Mouse (Mus musculus): ENCODE measurements around the gene Tssk3. TPM values are rescaled to one million over a fixed set of nuclear protein-coding genes. Genes with fewer than 3 reads are reported as not detected.

Tssk3 gene
- polyA plus RNA-seq, 1 experiment from 2014 or later = 0.32 TPM

- peak within 1 kb of the TSS; percentile 99 for H3K4me3 ChIP-seq (ENCODE audit: low read depth, low read length)
- peaks cover 12% of the 10 kb centered on the region for H3K36me3 ChIP-seq (ENCODE audit: control insufficient read depth, insufficient read depth, low read length)
- peak within 1 kb of the TSS; percentile 73 for H3K4me2 ChIP-seq (ENCODE audit: low read depth, low read length)
- peak within 1 kb of the TSS; percentile 100 for H3K9ac ChIP-seq (replicated peaks; ENCODE audit: low read depth, low read length)
- peak within 1 kb of the TSS; percentile 97 for H3K27ac ChIP-seq (ENCODE audit: low read depth, low read length)
- no peaks in the 10 kb centered on the region for H3K27me3 ChIP-seq (ENCODE audit: control insufficient read depth, insufficient read depth, low read length)
- no peaks in the 10 kb centered on the region for H3K9me3 ChIP-seq (ENCODE audit: control insufficient read depth, low read length)
- H3K4me1 ChIP-seq (ENCODE audit: control insufficient read depth, insufficient read depth, low read length) = peaks cover 14% of the 10 kb centered on the region; the same call in 1 of the 2 replicates
- WGBS = 9% methylated on average over 27 of the region's 47 CpGs
- peak; percentile 84 for ATAC-seq (ENCODE audit: low read depth)
Observed at GRCm38 (mm10) chr4:129513086-129513767, 22.4 kb upstream of the Tssk3 start, which contains the start of gene Marcksl1. Gene Marcksl1, plus strand, starts transcription at chr4:129513581.

DNA sequence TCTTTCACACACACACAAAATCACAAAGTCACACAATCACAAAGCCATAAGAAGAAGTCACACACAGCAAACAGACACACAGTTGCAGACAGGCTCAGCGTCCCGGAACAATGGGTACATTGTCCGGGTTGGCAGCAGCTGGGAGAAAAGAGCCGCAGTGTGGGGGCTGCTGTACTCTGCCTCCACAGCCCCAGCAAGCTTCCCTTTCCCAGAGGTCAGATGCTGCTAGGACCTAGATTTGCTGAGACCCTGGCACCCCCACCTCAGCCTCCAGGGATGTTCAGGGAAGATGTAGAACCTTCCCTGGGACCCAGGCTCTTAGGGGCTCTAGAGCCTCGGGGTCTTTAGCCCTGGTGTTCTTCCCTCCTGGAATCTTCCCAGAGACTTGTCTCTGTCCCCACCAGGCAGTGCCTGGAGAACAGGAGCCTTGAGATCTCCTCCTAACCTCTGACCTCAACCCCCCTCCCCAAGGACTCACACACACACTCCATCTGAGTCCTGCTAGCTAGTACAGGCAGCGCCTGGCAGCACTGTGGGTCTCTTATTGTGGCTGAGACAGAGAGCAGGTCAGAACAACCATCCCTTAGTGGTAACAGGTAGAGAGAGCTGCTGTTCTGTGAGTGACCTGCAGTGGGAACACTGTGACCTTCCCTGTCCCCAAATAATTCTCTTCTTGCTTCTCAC is 20.7 kb upstream of the Tssk3 start:
- Histone ChIP-seq H3K4me3 (ENCODE audit: low read depth, low read length) (no peak overlapping the region), H3K27ac (ENCODE audit: low read depth, low read length) (peak overlapping the region; percentile 58; the same call in 1 of the 2 replicates), H3K27me3 (ENCODE audit: control insufficient read depth, insufficient read depth, low read length) (no peaks in the 10 kb centered on the region), H3K36me3 (ENCODE audit: control insufficient read depth, insufficient read depth, low read length) (peaks cover 2% of the 10 kb centered on the region; the same call in 1 of the 2 replicates), H3K4me2 (ENCODE audit: low read depth, low read length) (no peak overlapping the region), H3K9me3 (ENCODE audit: control insufficient read depth, low read length) (no peaks in the 10 kb centered on the region), H3K9ac (replicated peaks; ENCODE audit: low read depth, low read length) (no peak overlapping the region), H3K4me1 (ENCODE audit: control insufficient read depth, insufficient read depth, low read length) (peaks cover 14% of the 10 kb centered on the region; the same call in 1 of the 2 replicates)
- no peak for ATAC-seq (ENCODE audit: low read depth)
- WGBS = 14% methylated on average over 6 of the region's 6 CpGs

DNA sequence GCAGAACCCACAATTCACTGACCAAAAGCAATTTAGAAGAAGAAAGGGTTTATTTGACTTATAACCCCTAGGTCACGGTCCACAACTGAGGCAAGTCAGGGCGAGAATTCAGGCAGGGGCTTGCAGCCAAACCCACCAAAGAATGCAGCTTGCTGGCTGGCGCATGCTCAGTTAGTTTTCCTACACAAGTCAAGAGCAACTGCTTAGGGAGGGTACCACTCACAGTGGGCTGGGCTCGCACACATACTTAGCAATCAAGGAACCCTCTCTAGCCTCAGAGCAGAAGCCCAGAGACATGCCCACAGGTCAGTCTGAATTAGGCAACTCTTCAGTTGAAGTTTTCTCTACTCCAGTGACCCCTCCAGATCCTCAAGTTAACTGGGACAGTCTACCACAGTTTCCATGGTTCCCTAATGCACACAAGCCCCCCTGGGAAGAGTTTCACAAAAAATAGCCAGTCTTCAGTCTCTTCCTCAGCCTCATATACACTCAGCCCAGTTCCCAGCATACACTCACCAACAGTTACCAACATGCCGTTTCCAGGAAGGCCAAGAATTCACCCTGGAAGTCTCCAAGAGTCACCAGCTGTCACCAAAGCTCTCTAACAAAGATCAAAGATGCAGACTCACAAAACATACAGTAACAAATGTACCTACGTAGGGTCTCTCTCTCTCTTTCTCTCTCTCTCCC is 20.0 kb upstream of the Tssk3 start:
- Histone ChIP-seq H3K9me3 (ENCODE audit: control insufficient read depth, low read length) (no peaks in the 10 kb centered on the region), H3K4me1 (ENCODE audit: control insufficient read depth, insufficient read depth, low read length) (peaks cover 12% of the 10 kb centered on the region; the same call in 1 of the 2 replicates), H3K36me3 (ENCODE audit: control insufficient read depth, insufficient read depth, low read length) (no peaks in the 10 kb centered on the region), H3K27me3 (ENCODE audit: control insufficient read depth, insufficient read depth, low read length) (no peaks in the 10 kb centered on the region), H3K4me3 (ENCODE audit: low read depth, low read length) (no peak overlapping the region), H3K27ac (ENCODE audit: low read depth, low read length) (peak overlapping the region; percentile 58; the same call in 1 of the 2 replicates), H3K9ac (replicated peaks; ENCODE audit: low read depth, low read length) (no peak overlapping the region), H3K4me2 (ENCODE audit: low read depth, low read length) (no peak overlapping the region)
- ATAC-seq (ENCODE audit: low read depth) = no peak
- 31% methylated on average over 6 of the region's 6 CpGs for WGBS

- H3K27ac ChIP-seq (ENCODE audit: low read depth, low read length) = no peak overlapping the region
- ATAC-seq (ENCODE audit: low read depth) = no peak
Observed at GRCm38 (mm10) chr4:129509650-129510049, 18.8 kb upstream of the Tssk3 start.

DNA sequence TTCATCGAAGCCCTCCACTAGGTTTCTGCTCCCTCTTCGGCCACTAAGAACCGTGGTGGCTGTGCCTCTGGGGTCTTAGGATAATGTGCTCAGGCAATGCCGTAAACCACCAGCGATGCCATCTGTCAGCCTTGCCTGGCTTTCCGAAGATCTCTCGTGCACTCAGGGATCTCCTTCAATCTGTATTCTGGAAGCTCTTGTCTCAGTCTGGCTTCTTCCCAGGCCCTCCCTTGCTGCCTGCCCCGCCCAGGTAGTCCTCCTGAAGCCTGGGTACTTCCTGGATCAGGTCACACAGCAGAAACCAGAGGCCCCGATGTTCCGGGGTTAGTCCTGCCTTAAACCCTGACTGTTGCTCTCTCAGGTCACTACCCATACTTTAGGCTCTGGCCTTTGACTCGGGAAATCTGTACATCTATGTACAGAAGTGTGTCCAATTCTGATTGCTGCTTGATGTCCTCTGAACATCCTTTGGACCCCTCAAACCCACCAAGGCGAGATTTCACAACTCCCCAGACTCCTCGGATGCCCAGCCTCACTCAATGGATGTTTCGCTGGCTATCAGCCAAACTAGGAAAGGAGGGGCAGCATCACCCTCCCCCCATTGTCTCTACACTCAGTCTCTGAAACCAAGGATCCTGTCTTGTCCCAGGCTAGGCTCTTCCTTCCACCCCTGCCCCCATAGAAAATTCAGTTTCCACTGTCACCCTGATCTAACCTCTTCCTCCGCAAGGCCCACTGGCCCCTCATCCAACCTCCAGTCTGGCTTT is 18.2 kb upstream of the Tssk3 start:
- H3K36me3 ChIP-seq (ENCODE audit: control insufficient read depth, insufficient read depth, low read length) = no peaks in the 10 kb centered on the region
- no peak overlapping the region for H3K27ac ChIP-seq (ENCODE audit: low read depth, low read length)
- H3K4me3 ChIP-seq (ENCODE audit: low read depth, low read length) = no peak overlapping the region
- no peak overlapping the region for H3K4me2 ChIP-seq (ENCODE audit: low read depth, low read length)
- no peaks in the 10 kb centered on the region for H3K9me3 ChIP-seq (ENCODE audit: control insufficient read depth, low read length)
- H3K4me1 ChIP-seq (ENCODE audit: control insufficient read depth, insufficient read depth, low read length) = 0 out of 2 replicates have a peak, but pooled peaks cover 10% of the 10 kb centered on the region
- no peaks in the 10 kb centered on the region for H3K27me3 ChIP-seq (ENCODE audit: control insufficient read depth, insufficient read depth, low read length)
- H3K9ac ChIP-seq (replicated peaks; ENCODE audit: low read depth, low read length) = no peak overlapping the region
- WGBS = 54% methylated on average over 15 of the region's 15 CpGs
- no peak for ATAC-seq (ENCODE audit: low read depth)

More at GRCm38 (mm10) chr4:129509650-129510049, 18.8 kb upstream of the Tssk3 start:
- Histone ChIP-seq H3K4me1 (ENCODE audit: control insufficient read depth, insufficient read depth, low read length) (0 out of 2 replicates have a peak, but pooled peaks cover 10% of the 10 kb centered on the region), H3K4me3 (ENCODE audit: low read depth, low read length) (no peak overlapping the region), H3K4me2 (ENCODE audit: low read depth, low read length) (no peak overlapping the region), H3K36me3 (ENCODE audit: control insufficient read depth, insufficient read depth, low read length) (no peaks in the 10 kb centered on the region), H3K9me3 (ENCODE audit: control insufficient read depth, low read length) (no peaks in the 10 kb centered on the region), H3K27me3 (ENCODE audit: control insufficient read depth, insufficient read depth, low read length) (no peaks in the 10 kb centered on the region), H3K9ac (replicated peaks; ENCODE audit: low read depth, low read length) (no peak overlapping the region)
- 73% methylated on average over 3 of the region's 3 CpGs for WGBS

- H3K9me3 ChIP-seq (ENCODE audit: control insufficient read depth, low read length) = no peaks in the 10 kb centered on the region
- H3K27ac ChIP-seq (ENCODE audit: low read depth, low read length) = no peak overlapping the region
- H3K27me3 ChIP-seq (ENCODE audit: control insufficient read depth, insufficient read depth, low read length) = no peaks in the 10 kb centered on the region
- H3K9ac ChIP-seq (replicated peaks; ENCODE audit: low read depth, low read length) = no peak overlapping the region
- no peaks in the 10 kb centered on the region for H3K36me3 ChIP-seq (ENCODE audit: control insufficient read depth, insufficient read depth, low read length)
- H3K4me1 ChIP-seq (ENCODE audit: control insufficient read depth, insufficient read depth, low read length) = 0 out of 2 replicates have a peak, but pooled peaks cover 10% of the 10 kb centered on the region
- H3K4me2 ChIP-seq (ENCODE audit: low read depth, low read length) = no peak overlapping the region
- WGBS = 75% methylated on average over 3 of the region's 3 CpGs
- H3K4me3 ChIP-seq (ENCODE audit: low read depth, low read length) = no peak overlapping the region
- no peak for ATAC-seq (ENCODE audit: low read depth)
Observed at GRCm38 (mm10) chr4:129508237-129508515, 17.4 kb upstream of the Tssk3 start.

DNA sequence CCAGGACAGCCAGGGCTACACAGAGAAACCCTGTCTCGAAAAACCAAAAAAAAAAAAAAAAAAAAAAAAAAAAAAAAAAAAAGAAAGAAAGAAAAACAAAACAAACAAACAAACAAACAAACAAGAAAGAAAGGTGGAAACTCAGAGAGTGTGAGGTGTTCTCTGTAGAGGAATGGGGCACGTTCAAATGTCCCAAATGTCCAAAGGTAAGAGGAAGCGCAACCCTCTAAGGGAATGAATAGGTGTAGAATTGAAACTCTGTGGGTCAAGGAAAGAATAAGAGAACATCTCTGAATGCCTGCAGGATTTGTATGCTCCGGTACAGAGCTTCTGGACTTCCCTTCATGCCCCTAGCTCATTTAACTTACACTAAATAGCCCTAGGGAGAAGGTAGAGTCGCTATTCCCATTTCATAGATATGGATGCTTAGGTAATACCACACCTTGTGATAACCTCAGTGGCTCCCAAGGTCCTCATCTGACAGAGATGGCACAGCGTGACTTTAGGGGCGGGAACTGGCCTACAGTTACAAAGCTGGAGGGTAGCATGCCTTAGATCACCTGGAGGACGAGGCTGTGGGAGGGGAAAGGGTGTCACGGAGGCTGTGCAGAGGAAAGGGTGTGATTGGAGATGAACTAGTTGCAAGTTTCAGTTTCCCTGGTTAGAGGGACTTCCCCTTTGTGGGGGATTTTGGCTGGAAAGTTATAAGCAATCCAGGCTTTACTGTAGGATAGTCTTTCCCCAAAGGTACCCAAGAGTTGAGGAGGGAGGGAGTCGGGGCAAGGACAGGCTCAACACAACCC is 16.8 kb upstream of the Tssk3 start:
- no peaks in the 10 kb centered on the region for H3K9me3 ChIP-seq (ENCODE audit: control insufficient read depth, low read length)
- no peak overlapping the region for H3K27ac ChIP-seq (ENCODE audit: low read depth, low read length)
- no peak overlapping the region for H3K9ac ChIP-seq (replicated peaks; ENCODE audit: low read depth, low read length)
- H3K4me3 ChIP-seq (ENCODE audit: low read depth, low read length) = no peak overlapping the region
- WGBS = 70% methylated on average over 9 of the region's 10 CpGs
- no peak for ATAC-seq (ENCODE audit: low read depth)
- H3K36me3 ChIP-seq (ENCODE audit: control insufficient read depth, insufficient read depth, low read length) = no peaks in the 10 kb centered on the region
- H3K27me3 ChIP-seq (ENCODE audit: control insufficient read depth, insufficient read depth, low read length) = no peaks in the 10 kb centered on the region
- no peak overlapping the region for H3K4me2 ChIP-seq (ENCODE audit: low read depth, low read length)
- 0 out of 2 replicates have a peak, but pooled peaks cover 10% of the 10 kb centered on the region for H3K4me1 ChIP-seq (ENCODE audit: control insufficient read depth, insufficient read depth, low read length)

DNA sequence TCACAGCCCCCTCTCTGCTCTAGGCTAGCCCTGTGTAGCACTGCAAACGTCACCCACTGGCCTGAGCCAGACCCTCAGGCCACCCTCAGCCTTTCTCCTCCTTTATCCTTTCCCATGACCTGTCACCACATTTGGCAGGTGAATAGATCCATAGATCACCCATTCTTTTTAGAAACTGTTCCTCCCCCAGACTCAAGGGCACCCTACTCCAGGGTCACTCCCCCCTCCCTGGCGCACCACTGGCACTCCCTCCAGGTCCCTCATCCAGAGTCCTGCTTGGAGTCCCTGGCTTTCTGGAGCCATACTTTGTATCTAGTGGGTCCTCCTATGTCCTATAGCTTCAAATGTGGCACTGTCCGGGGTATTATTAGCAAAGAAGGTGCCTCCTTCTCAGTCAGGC is 14.7 kb upstream of the Tssk3 start:
- H3K9ac ChIP-seq (replicated peaks; ENCODE audit: low read depth, low read length) = no peak overlapping the region
- H3K36me3 ChIP-seq (ENCODE audit: control insufficient read depth, insufficient read depth, low read length) = no peaks in the 10 kb centered on the region
- 0 out of 2 replicates have a peak, but pooled peaks cover 7% of the 10 kb centered on the region for H3K4me1 ChIP-seq (ENCODE audit: control insufficient read depth, insufficient read depth, low read length)
- no peak overlapping the region for H3K4me3 ChIP-seq (ENCODE audit: low read depth, low read length)
- no peaks in the 10 kb centered on the region for H3K9me3 ChIP-seq (ENCODE audit: control insufficient read depth, low read length)
- ATAC-seq (ENCODE audit: low read depth) = no peak
- H3K27me3 ChIP-seq (ENCODE audit: control insufficient read depth, insufficient read depth, low read length) = no peaks in the 10 kb centered on the region
- 71% methylated on average over 3 of the region's 3 CpGs for WGBS
- no peak overlapping the region for H3K27ac ChIP-seq (ENCODE audit: low read depth, low read length)
- no peak overlapping the region for H3K4me2 ChIP-seq (ENCODE audit: low read depth, low read length)

Measured in neural tube, embryonic 14.5 days (tissue).